Mouse (Mus musculus) heart, postnatal 4 days (tissue): Measurements from ENCODE around the gene Lipc. TPM values are rescaled to one million over a fixed set of nuclear protein-coding genes. Genes with fewer than 3 reads are reported as not detected.

Source experiments
- DNase-seq: peaks from one replicate; pipeline ENCODE4 v3.0.0; 2021
- total RNA-seq, 2 experiments: library from RNA; stranded (reverse); gene quantifications; 2 replicates each; pipeline ENCODE4 v1.2.3; 2021

Lipc gene
- total RNA-seq, 2 experiments from 2014 or later, result 0.41 TPM; not detected in 1

DNA sequence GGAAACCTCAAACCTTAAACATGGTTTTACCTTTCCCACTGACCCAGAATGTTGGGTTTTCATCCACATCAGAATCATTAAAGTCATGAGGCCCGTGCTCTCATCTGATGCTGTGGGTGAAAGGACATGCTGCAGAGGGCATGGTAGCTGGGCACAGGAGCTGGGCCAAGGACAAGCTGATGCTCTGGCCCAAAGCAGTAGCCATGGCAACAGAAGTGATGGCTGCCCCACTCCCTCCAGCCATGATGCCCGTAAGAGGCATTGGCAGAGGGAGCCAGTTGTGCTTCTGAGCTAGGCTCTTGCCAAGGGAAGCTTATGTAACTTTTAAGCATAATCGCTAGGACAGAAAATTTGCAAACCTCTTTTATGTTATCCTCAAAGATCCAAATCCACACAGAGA lies 2.2 kb upstream of the Lipc start:
- DNase-seq, result no peak

DNA sequence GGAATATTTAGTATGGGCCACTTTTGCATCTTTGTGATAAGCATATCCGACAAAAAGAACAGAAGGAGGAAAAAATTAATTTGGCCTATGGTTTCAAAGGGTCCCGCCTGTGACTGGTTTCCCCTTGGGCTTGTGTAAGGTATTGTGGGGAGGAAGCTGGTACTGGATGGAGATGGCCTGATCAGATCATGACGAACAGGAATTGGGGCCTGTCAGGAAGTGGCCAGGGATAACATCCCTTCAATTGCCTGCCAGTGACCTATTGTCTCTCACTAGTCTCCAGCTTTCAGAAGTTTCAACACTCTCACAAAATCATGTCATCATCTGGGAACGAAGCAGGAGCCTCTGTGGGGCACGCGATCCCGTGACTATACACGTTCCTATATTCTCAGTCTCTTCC lies 2.7 kb downstream of the Lipc start:
- DNase-seq, result no peak

DNA sequence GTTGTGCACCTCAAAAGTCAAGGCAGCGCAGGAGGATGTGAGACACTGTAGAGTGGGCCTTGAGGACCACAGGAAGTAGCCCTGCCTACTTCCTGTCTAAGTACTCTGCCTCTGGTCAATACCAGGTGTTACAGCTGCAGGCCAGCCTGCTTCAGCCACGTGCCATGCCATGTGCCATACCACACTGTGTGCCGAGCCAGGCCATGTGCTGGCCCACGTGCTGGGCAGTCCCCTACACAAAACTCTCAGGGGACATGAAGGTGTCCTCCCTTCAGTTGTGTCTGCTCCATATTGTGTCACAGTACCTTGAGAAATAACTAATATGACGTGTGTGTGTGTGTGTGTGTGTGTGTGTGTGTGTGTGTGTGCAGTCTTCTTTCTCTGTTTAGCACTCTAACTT lies 4.7 kb downstream of the Lipc start:
- DNase-seq, result no peak

DNA sequence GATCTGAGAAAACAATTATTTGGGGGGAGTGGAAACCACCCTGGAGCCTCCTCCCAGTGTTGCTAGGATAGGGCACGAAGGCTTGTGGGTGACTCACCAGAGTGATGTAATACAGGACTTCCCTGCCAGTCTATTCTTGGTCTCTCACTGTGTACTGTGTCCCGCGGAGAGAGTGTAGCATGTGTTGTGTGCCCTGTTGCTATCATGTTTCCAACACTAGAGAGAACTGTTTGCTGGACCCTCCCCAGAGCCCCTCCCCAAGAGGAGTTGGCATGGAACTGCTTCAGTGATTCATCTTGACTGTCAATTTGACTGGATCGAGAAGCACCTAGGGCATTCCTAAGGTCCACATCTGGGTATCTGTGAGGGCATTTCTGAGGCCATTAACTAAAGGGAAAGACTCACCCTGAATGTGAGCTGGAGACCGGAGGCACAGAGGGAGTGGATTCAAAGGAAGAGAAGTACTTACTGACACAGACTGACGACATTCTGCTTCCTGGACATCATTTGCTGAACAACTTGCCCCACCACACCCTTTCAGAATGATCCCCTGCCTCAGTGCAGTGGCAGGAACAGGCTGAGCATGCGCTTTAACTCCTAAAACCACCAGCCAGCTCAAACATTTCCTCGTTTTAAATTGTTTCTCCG lies 9.2 kb downstream of the Lipc start:
- DNase-seq, result peak; percentile 51

DNA sequence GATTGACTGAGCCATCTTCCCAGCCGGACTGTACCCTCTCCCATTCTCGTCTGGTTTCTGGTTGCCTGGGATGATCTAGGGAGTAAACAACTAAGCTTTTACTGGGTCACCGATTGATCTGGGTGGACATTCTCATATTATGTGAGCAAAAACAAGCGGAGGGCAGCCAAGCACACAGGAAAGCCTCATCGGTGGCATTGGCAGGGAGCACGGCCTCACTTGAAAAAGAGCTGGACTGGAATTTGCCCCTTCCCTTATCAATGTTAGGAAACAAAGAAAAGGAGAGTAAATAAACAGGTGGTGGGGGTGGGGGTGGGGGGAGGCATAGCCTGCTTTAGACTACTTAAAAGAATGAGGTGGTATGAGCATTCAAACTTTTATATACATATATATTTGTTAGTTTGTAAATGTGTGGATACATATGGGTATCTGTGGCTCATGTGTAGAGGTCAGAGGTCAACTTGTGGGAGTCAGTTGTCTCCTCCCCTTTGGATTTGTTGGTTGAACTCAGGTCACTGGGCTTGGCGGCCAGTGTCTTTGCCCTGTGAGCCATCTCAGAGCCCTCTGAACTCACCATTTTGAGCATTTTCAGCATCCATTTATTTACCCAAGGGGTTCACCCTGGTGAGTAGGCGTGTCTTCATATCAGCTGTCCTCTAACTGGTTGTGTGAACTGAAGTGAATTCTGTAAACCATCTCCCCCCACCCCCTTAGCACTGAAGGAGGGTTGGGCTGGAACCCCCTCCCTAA lies 12.1 kb downstream of the Lipc start:
- no peak for DNase-seq

DNA sequence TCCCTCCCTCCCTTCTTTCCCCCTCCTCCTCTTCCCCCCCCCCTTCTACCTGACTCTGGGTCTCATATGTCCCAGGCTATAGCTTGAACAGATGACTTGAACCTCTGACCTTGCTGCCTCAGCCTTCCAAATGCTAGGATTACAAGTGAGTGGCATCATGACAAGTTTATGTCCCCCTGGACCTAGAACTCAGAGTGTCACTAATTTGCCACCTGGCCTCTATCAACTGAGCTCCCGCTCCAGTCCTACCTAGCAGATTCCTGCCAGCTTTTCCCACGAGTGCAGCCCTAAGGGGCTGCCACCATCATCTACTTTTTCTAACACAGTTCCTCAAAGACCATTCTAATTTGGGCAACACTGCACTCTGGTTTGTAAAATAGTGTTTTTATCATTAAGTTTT lies 13.2 kb downstream of the Lipc start:
- no peak for DNase-seq

DNA sequence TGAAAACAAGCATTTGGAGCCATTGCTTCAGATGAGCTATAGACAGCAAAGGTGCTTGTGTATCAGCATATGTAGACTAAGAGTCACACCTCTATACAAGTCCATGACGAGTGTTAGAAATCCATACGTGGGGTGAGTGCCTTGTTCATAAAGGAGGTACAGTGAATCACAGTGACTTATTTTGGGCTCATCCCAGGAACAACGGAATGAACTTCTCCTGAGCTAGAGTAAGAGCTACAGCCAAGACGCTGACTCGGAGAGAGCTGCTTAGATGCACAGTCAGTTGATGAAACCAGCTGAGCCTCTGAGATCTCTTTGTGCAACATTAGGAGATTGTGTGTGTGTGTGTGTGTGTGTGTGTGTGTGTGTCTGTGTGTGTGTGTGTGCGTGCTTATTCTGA lies 13.9 kb downstream of the Lipc start:
- no peak for DNase-seq

DNA sequence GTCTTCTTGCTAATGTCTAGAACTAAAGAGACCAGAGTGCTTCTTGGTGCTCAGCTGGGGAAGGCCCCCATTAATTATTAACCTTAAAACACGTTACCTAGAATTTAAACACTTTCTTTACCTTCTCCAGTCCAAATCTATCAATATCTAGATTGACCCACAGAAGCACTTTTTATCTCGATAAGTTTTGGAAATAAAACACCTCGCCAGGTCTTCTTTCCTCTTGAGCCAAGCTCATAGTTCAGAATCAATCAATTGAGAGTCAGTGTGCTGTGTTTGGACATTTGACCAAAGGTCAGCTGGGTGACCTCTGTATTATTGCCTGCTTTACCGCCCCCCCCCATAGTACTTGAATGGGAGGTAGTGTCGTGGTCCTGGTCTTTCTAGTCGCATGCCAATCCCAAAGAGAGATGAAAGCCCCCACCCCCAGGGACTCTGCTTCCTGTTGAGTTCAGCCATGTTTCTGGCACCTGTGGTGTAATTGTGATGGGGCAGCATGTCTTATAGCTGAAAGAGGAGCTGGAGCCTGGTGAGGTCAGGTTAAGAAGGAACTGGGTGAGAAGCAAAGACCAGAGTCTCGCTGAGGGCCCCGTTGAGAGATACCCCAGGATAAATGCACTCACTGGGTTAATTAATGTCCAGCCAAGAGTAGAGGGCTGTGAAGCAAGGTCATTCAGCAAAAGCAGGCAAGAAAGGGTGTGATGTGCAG lies 17.3 kb downstream of the Lipc start:
- DNase-seq, result no peak

DNA sequence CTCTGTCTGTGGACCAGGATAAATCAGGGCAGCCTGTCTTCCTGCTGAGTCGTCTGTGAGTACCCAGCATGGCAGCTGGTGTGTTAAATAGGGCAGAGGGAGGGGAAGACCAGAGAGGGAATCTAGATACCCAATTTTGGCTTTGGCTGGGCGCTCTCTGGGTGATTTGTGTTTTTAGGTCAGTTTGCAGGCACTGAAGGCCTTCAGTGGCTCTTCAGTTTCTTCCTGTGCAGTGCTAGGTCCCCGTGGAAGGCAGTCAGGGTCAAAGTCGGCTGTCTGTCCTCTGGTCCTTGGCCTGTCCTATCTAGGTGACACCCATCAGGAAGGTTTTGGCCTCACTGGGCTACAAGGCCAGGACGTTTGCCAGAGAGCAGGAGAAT lies 21.4 kb downstream of the Lipc start:
- DNase-seq, result no peak

DNA sequence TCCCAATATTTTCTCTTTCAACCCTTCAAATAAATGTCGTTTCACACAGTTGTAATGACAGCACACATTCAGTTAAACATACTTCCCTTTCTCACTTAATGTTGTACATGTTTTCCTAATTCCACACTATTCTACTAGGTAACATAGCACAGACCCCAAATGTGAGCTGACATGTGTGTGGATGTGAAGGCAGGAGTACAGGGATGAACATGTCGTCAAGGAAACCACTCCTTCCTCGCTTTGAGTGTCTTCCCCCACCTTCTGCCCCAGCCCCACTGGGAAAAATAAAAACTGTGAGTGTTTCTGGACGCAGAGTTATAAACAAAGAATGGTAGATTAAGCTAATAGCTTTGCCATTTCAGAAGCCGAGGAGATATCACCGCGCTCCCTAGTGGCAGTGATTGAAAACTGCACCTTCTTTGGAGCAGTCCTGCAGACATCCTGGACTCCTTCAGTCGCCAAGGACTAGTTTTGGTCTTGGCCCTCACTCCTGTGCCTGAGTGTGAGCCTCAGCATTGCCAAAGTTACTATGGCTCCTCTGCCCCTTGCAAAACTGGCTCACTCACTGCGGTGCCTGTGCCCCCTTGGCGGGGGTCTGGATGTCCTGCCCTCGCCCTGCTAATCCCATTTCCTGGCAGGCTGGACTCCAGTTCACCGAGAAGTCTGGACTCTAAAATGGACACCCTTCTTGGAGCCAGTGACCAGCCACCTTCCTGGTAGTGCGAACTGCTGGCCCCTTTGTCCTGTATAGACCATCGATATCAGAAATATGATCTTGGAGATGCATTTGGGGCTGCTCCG lies 22.0 kb downstream of the Lipc start:
- DNase-seq, result peak; percentile 67

DNA sequence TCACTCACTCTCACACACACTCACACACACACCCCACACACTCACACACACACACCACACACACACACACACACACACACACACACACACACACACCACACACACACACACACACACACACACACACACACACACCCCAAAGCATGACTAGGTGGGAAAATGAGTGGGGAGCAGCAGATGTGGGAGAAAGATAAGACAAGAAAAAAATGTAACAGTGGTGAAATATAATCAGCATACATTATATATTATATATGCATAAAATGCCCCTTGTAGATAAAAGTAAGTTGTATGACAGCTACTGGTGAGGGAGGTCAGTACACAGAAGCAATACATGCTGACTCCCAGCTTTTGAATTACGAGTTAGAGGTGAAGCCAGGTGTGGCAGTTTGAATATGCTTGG lies 23.6 kb downstream of the Lipc start:
- no peak for DNase-seq

DNA sequence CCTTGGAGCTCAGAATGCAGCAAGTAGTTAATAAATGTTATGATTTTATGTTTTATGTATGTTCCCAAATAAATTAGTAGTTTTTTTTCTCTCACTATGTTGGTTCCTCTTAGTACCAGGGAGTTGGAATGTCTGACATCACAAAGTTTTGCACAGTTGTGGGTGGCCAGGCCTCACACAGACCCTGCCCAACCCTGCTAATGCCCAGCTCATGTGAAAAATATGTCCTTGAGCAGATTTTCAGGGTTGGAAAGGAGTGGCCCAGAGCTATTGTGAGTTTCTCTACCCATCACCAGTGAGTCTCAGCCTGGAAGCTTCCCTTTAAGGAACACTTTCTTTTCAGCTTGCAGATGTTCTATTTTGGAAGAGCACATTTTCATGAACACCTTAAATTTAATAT lies 24.3 kb downstream of the Lipc start:
- no peak for DNase-seq

DNA sequence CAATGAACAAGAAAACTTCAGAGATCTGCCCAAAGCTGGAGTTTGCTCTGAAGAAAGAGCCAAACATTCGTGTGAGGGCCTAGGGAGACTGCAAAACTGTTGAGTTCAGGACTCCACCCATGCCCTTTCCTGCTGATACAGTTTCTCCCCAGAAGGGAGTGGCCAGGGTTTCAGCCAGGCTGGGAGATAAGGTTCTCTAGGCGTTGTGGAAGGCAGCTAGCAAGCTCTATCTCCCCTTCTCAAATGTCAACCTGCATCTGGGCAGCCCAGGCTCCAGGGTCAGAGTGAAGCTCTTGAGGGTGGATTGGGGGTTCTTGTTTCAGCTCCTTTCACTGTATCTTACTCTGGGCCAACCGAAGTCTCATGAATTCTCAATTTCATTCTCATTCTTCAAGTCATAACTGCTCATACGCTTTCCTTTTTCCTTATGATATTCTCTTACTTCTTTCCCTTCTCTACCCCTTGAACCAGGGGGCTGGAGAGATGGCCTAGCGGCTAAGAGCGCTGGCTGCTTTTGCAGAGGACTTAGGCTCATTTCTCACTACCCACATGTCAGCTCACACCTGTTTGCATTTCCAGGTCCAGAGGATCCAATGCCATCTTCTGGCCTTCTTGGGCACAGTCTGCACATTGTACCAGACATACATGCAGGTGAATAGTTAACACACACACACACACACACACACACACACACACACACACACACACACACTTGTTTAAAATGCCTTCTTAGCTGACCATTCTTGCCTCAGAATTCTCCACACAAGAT lies 25.0 kb downstream of the Lipc start:
- peak; percentile 29 for DNase-seq

DNA sequence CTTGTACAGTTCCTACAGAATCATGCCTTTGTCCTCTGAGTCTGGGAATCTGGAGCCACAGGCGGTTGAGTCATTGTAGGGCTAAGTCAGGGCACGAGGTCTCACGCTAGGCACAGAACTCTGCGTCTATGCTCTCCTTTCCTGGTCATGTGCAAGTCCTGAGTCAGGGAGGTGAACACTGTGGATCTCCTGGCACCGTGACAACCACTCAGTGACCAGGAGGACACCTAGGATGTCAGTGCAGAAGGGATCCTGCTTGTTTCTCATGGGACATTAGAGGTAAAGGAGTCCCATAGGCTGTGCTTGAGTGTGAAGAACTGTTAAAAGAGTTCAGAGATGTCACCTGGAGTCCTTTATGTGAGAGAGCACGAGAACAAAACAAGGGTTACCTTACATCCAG lies 26.8 kb downstream of the Lipc start:
- no peak for DNase-seq

DNA sequence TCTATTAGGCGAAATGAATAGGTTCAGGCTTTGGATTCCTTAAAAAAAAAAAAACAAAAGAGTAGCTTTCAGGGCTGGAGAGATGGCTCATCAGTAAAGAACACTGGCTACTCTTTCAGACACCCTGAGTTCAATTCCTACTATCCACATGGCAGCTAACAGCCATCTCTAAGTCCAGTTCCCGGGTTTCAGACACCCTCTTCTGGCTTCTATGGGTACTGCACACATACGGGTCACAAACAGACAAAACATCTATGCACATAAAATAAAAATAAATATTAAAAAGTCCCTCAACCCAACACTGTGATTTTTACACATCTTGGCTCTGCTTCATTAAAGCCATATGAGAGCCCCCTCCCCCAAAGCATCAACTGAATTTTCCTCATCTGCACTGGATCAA lies 27.3 kb downstream of the Lipc start:
- no peak for DNase-seq

DNA sequence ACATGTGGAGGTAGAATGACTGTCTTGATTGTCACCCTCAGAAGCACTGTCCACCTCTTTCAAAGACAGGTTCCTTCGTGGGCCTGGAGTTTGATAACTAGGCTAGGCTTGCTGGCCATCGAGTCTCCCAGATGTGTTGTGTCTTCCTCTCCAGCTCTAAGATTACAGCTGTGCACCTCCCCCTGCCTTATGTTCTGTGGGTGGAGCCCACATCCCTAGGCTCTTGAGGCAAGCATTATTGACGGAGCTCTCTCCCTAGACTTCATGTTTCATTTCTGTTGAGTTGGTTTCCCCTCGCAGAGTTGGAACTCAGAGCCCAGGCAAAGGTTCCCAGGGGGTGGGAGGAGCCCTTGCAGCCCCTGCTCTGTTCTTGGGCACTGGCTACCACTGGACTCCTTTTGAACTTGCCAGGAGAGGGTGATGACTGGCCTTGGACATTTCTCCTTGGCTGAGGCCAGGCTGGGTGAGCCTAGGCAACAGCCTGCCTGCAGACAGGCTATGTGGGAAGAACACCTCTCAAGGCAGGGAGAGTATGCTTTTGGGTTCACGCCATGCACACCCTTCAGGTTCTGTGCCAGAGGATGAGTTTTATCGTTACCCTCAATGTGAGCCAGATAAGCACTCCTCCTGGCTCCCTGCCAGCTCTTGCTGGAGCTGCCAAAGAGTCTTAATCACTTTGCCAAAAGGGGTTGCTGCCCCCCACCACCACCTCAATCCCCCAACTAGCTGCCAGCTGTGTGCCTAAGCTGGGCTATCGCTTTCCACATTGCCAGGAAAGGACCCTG lies 30.1 kb downstream of the Lipc start:
- DNase-seq, result peak; percentile 58

DNA sequence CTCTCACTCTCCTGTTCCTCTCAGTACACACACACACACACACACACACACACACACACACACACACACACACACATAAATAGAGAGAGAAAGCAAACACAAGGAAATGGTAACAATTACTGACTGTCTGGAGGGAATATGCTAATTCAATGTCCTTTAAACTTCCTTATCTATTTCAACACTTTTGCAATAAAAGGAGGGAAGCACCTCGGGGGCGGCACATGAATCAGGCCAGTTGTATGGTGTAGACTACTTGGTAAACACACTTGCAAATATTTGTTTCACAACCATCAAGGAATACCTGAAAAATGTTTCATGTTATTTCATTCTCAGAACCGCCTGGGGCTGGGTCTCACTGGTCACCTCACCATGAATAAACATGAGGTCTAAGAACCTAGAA lies 30.9 kb downstream of the Lipc start:
- no peak for DNase-seq

DNA sequence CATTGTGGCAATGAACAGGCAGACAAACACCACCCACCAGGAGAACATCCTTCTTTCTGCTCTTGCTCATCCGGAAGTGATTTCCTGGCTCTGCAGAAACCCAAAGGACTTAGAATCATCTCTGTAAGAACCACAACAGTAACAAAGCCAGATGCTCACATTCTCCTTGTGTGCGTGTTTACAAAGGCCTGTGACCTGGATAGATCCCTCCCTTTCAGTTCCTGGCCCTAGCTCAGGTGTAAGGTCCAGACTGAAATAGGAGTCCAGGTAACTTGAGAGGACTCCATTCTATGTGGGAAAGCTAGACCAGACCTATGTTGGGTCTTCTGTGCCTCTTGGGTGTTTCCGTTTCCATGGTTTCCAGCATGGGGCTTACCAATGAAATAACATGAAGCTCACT lies 32.8 kb downstream of the Lipc start:
- DNase-seq, result no peak

DNA sequence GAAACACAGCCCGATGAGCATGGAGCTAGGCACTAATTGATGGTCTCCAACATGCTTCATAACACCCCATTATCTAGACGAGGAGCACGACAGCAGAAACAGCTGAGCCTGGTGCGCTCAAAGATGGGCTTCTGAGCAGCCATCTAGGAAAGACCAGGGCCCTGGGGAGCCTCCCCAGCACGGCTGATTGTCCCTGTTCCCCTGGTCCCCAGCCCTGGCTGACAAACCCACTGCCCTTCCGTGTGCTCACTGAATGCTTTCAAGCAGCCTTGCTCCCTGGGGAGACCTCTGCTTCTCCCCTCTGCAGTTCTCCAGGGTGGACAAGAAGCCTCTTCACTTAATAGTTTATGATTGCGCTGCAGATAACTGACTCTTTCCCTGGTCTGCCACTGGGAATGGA lies 35.5 kb downstream of the Lipc start:
- DNase-seq, result no peak

DNA sequence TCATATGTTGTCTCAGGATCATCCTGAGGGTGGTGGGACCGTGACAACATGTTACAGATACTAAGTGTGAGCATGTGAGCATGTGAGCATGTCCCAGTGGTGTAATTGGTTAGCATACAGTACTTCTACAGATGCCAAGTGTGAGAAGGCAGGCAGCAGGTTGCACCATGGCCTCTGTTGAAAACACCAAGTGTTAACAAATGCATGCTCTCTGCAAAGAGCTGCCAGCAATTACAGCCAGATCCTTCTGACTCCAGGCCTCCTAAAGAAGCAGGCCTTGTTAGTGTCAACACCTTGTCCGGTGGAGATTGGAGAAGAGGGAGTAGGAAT lies 36.7 kb downstream of the Lipc start:
- no peak for DNase-seq

DNA sequence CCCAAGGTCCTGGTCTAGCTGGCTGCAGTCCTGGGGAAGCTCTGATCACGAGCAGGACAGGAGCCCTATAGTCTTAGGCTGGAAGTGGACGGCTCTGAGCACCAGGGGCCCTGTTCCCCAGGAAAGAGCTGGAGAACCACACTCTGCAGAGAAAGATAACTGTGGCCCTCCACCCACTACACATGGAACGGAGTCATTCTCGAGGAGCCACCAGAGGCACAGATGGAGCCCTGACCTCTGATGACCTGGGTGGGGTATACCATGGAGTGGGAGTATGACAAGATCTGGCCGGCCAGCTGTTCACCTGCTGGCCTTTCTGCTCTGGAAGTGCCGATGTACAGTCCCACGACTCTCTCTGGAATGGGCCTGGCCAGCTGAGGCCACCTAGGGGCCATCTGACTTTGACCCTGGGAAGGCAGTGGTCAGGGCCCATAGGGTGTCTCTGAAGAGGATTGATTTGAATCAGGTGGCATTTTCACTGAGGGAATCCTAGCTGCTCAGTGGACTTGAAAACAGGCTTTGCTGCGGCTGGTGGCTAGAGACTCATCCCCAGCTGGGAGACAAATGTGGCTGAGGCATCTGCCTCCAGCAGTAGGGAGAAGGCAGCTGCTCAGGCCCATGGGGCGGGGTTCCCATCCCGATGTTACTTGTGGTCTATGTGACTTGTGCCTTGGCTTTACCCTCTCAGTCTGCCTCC lies 37.2 kb downstream of the Lipc start:
- no peak for DNase-seq
